Mouse (Mus musculus) mouse embryonic stem cell (cell line): ENCODE results near the gene Aldh4a1.

Experiments
- in situ Hi-C, 2 experiments: fragments of 300-500 bp; cut with MboI; formaldehyde crosslinking; loops; 1 replicate in 1 of 2; 3 replicates in 1 of 2; pipeline ENCODE4 v1.14.3; 2019 to 2020; ENCODE audit warnings: low sequenced_read_pairs in 2 of 2, low pct_unique_long_range_greater_than_20kb in 1 of 2, mixed read lengths in 1 of 2; ENCODE audit not compliant: unreplicated experiment in 1 of 2

Gene Aldh4a1

GRCm38 (mm10) chr4:139697755-139698154 is 75.1 kb downstream of the Aldh4a1 start:
- in situ Hi-C loops, result loop anchor here in 1 of 2 experiments (10.0 kb wide), 1 partner anchor 167 kb away; no protein-coding TSS in a partner anchor

- in situ Hi-C loops, result loop anchor here in 1 of 2 experiments (10.0 kb wide), 1 partner anchor 166 kb away; no protein-coding TSS in a partner anchor
These were observed 75.9 kb downstream of the Aldh4a1 start for GRCm38 (mm10) chr4:139698602-139699001.
